Mouse (Mus musculus) adrenal gland (tissue): ENCODE measurements around the gene Dtx2.

Source experiments
- intact Hi-C: fragments of 180-260 bp; cut with DNase I; formaldehyde crosslinking; loops from one replicate; pipeline ENCODE4 v1.15.1; 2025
- long read RNA-seq, 2 experiments: library from polyadenylated mRNA; unstranded; transcript quantifications; one replicate each; pipeline ENCODE4 v2.0.0; 2020; ENCODE audit warnings: borderline replicate concordance in 1 of 2; ENCODE audit not compliant: insufficient replicate concordance in 1 of 2

Dtx2 gene
- long read RNA-seq, experiment 1, transcript Dtx2-202 (11 exons, 2,650 nt): major isoform, 6 of 12 reads
- long read RNA-seq, experiment 1, partial matches to known transcripts: 3 of 12 reads
- long read RNA-seq, experiment 1, other reads (novel, unspliced or antisense): 2 of 12 reads
- long read RNA-seq, experiment 2, partial matches to known transcripts: 2 of 4 reads
- long read RNA-seq, experiment 2, other reads (novel, unspliced or antisense): 0 of 4 reads

DNA sequence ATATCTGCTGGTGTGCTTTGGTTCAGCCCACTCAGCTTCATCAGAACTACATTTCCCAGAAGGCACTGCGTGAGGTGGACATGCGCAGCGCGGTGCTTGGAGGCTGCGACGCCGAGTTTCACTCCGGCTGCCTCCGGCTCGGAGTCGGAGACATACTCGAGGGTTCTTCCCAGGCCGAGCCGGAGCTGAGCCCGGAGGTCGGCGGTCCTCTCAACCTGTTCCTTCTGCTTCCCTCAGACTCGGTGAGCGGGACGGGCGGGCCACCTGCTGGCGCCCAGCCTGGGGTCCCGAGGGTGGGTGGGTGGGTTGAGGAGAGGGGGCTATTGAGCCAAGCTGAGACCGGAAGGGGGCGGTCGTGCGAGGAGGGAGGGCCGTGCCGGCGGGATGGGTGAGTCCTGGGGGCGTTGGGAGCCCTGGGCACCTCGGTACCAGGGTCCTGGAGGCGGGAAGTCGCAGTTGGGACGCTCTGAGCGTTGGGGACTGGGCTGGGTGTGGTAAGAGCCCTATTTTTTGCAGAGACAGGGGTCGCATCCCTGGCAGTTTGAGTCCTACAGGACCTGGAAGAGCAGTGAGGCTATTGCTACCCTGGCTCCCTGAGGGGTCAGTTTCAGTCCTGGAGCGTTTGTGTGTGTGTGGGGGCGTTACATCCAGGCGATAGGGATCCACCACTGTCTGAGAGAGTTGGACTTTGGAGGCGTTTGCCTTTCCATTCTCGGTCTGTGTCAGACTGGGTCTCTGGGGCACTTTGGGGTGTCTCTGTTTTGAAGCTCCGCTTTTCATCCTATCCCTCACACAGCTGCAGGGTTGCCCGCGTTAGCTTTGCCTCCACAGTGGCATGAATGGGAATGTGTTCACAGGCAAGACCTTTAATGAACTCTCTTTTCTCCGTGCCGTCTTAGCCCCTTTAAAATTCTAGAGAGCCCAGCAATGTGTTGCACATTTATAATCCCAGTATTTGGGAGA, at the start of gene Dtx2:
Gene Dtx2 (plus strand): TSS at position 76 of the 963 bp plus-strand sequence.
- intact Hi-C loops: no loop called here

DNA sequence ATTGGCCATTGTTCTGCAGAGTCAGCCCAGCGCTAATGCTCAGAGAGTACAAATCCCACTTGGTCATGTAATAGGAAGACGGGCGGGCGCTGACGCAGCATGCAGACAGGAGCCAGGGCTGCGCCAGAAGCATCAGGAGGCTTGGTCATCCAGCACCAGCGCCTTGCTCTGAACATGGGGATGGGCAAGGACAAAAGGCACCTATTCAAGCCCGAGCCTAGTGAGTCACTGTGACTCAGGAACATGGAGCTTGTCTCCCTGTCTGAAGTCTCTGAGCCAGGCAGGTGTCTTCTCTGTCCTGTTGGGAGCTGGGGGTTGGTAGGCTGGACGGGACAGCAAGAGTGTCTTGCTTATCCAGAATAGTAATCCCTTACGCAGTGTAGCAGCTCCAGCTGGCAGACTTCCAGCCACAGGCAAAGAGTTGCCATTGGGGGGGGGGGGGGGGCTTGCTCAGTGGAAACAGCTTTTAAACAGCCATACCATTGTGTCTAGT, 48.6 kb upstream of the Dtx2 start:
- intact Hi-C loops: no loop called here

DNA sequence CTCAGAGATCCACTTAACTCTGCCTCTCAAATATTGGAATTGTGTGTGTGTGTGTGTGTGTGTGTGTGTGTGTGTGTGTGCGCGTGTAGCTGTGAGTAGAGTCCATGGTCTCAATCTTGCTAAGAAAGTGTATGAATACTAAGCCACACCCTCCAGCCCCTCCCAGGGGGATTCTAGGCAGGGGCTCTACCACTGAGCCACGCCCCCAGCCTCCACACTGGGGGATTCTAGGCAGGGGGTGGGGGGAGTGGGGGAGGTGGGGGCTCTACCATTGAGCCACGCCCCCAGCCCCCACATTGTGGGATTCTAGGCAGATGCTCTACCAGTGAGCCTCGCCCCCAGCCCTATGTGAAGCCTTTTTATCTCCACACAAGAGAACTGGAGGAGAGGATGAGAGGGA, 48.0 kb upstream of the Dtx2 start:
- intact Hi-C loops: no loop called here

DNA sequence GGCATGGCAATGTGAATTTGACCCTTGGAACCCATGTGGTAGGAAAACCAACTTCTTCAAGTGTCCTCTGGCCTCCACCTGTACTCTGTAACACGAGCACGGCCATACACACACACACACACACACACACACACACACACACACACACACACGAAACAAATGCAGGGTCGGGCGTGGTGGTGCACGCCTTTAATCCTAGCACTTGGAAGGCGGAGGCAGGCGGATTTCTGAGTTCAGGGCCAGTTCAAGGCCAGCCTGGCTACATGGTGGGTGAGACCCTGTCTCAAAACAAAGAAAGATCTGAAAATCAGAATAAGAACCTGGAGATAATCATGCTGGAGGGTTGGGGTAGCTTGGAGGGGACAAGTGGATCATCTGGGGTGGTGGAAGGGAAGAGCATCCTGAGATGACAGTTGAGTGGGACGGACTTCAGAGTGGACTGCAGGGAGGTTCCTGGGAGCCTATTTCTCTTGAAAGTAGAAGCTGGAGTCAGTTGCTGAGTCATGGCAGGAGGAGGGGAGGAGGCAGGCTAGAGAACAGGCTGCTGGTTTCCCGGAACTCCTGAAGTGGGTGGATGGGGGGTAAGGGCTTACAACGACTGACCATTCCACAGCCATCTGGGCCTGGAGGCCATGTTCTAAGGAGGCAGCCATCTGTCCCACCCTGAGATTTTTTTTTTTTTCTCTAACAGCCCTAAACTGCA, 43.7 kb upstream of the Dtx2 start:
- intact Hi-C loops: no loop called here

DNA sequence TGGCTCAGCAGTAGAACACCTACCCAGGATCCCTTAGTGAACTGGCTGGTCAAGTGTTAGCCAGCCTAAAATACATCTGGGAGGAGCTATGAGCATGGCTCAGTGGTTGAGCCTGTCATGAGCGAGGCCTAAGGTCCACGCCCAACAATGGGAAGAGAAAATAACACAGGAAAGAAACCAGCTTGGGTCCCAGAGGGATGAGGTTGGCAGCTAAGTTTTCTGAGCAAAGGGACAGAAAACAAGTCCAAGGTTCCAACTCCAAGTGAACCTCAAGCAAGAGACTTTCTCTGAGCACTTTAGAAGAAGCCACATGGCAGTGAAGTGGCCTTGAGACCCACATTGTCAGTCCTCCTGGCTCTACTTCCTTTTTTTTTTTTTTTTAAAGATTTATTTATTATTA, 42.9 kb upstream of the Dtx2 start:
- intact Hi-C loops: no loop called here

DNA sequence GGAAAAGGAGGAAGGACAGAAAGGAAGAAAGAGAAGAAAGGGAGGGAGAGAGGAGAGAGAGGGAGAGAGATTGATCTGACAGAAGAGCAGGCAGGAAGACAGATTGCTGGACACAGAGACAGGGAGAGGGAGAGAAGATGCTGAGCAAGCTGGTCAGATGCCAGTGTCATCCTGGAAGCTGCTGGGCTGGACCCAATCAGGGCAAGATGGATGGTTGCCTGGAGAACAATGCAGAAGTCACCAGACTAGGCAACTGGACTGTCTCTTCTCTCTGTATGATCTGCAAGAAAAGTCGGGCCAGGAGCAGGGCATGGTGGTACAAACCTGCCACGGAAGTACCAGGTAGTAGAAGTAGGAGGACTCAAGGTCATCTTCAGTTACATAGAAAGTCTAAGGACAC, 41.8 kb upstream of the Dtx2 start:
- intact Hi-C loops: no loop called here

DNA sequence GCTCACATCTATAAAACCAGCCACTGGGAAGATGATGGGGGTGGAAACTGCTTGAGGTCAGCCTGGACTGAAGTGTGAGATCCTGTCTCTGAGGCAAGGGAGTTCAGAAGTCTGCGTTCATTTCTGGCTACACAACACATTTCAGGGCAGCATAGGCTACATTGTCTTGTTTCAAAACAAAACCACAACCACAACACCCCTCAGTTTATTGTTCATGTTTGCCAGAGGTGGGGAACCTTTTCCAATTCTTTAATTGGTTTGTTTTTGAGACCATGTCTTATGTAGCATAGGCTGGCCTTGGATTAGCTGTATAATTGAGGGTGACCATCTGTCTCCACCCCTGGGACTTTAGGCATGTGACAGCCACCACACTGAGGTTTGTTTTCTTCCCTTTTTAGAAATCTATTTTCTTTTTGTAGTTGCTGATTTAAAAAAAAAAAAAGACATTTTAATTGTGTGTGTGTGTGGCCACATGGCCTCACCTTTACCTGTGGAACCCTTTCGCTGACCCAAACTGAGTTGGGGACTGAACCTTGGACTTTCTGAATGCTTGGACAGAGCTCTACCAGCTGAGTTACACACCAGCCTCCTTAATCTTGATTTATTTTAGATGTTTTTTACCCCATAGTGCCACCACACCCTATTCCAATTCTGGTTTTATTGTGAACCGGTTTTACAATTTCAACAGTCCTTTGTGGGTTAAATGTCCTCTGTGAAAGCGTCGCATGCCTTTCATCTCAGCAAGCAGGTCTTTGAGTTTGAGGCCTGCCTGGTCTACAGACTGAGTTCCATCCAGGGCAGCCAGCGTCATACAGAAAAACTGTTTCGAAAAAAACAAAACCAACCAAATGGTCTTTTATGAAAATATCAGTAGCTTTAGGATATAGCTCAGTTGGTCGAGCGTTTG, 38.0 kb upstream of the Dtx2 start:
- intact Hi-C loops: no loop called here

DNA sequence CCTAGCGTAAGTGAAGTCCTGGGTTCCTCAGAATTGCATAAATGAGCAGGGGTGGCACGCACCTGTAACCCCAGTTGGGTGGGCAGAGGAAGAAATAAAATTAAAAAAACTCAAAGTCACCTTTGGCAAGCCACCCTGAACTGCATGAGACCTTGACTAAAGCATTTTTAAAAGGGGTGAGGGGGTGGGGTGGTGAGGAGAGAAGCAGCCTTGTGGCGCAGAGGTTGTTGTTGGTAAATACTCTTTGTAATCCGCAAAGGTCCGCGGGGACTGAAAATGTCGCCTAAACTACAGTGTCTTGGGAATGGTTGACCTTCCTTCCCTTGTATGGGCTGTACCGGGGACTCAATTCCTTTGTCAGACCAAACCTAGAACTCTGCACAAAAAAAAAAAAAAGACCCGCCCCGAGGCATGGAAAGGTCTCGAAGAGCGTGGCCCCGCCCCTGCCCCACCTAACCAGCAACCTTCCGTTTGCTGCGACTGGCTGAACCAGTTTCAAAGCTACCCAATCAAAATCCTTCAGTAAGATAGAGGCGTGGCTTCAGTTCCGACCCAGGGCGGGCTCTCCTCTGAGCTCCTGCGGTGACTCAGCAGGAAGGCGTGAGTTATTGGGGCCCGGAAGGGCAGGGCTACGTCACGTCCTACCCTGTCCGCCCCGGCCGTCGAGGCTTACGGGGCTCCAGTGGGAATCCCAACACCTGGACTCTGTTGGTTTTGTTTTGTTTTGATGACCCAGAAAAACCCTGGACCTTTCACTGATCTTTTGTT, 37.2 kb upstream of the Dtx2 start:
- intact Hi-C loops: no loop called here

DNA sequence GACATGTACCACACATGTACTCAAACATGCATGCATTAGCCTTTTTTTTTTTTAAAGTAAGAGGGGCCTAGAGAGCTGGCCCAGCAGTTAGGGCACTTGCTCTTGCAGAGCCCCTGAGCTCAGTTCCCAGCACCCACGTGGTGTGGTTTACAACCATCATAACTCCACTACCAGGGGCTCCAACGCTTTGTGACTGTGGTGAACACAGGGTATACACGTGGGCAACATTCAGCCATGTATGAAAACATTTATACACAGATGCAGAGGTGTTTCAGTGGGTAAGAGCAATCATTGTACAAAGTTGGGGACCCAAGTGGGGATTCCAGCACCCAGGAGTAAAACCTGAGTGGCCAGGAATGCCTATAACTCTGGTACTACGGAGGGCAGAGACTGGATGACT, 36.2 kb upstream of the Dtx2 start:
- intact Hi-C loops: no loop called here

DNA sequence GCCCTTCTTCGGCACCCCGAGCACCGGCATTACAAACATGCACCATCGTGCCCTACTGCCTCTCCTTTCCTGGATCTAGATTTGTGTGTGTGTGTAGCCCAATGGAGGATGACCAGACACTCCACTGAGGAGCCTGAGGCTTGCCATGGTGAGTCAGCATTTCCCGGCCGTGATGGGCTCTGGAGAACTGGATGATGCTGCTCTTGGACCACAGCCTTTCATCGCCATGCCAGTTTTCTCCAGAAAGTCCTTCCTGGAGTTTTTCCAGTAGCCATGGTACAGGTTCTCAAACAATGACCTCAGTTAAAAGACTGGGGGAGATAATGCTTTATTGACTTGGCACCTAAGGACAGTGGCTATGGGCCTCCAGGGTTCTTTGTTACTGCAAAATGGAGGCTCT, 34.7 kb upstream of the Dtx2 start:
- intact Hi-C loops: no loop called here

DNA sequence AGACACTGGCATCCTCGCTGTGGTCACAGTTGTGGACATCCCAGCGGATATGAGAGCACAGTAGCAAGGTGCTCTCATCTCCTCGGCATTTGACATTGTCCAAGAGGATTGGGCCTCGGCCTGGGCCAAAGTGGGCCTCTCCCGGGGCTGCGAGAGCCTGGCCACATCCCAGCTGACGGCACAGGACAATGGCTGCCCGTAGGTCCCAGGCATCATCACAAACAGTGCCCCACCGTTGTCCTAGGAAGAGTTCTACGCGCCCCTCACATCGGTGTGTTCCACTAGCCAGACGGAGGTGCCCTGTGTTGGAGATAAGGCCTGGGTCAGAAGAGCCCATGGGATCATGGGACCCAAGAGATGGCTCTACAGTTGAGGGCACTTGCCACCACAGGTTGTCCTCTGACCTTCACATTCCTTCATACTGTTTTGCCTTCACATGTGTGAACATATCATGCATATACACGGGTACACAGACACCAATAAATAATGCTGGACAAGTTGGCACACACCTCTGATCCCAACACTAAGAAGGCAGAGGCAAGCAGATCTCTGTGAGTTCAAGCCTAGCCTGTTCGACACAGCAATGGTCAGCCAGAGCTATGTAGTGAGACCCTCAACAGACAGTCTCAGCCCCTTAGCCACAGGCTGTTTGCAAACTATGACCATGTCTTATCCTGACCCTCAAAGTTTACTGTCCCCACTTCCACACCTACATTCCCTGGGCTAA, 33.5 kb upstream of the Dtx2 start:
- intact Hi-C loops: no loop called here

DNA sequence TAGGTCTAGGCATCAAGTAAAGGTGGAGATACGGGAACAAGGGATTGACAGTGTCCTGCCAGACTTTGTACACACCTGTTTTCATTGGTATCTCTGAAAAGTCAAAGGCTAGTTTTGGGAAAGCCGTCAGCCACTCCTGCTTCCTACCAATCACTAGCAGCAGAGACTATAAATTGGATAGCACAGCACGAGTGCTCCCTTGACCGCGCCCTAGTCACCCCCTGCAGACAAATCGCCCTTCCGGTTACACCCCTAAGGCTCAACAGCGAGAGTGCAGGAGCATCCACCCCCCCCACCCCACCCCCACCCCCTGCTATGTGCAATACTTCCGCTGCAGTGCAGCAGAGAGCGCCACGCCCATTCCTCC, 32.5 kb upstream of the Dtx2 start:
- intact Hi-C loops: no loop called here

DNA sequence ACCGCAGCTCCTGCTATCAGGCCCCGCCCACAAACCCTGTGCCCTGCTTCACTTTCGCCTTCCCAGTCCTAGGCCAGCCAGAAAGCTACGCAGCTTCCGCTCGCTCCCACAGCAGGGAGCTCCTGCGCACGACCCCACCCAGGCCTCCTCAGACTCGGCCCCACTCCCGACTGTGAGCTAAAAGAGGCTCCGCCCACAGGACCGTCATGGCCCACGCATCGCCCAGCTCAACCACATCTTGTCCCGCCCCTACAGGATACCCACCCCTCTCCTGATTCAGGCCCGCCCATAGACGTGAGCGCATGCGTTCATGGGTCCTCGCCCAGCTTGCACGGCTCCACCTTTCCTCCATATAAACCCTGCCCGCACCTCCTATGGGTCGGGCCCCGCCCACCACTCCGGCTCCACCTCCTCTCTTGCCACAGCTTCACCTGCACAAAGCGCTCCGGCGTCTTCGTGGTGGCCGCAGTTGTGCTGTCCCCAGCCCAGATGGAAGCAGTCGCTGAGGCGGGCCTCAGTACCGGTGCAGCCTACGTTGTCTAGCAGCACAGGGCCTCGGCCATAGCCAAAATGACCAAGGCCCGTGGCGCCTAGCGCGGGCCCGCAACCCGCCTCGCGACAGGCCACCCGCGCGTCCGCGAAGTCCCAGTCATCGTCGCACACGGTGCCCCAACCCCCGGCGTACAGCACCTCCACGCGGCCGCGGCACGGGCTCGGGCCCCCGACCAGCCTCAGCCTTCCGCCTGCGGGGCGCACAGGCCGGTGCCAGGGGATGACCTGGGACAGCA, 31.9 kb upstream of the Dtx2 start:
- intact Hi-C loops: no loop called here

DNA sequence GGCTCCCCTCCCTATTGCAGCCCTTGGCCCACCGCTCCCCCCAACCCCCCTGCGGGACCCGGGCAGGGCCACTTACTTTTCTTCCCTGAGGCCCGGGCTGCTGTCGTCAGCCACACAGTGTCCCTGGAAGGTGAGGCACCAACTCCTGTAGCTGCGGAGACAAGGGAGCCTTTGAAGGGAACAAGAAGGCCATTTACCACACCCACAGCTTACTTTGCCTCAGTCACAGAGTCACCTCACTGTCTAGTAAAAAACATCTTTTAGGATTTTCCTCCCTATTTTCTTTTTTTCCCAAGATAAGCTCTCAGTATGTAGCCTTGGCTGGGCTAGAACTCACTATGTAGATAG, 31.3 kb upstream of the Dtx2 start:
- intact Hi-C loops: no loop called here

DNA sequence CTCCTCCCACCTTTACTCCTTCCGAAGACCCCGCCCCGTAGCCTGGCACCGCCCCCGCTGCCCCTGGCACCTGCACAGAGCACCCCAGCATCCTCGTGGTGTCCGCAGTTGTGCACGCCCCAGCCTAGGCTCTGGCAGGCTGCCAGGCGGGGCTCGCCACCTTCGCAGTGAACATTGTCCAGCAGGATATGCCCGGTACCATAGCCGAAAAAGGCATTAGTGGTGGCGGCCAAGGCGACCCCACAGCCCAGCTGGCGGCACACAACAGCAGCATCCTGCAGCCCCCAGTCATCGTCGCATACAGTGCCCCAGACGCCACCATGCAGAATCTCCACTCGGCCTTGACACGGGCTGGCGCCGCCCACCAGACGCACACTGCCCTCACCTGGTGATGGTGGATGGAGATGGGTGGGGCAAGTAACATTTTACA, 29.1 kb upstream of the Dtx2 start:
- intact Hi-C loops: loop anchor here (5.0 kb wide), 1 partner anchor 63 kb away; no protein-coding TSS in a partner anchor

DNA sequence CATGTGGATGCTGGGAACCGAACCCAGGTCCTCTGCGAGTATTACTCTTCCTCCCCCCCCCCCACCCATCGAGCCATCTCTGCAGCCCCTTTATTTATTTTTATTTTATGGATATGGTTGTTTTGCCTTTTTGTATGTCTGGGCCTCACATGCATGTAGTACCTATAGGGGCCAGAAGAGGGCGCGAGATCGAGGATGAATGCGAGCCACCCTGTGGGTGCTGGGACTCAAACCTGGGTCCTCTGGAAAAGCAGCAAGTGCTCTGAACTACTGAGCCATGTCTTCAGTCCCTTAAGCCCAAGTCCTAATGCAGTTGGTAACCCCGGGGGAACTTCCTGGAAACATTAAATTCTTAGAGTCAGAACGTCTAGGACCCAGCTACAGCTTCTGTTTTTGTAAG, 27.7 kb upstream of the Dtx2 start:
- intact Hi-C loops: loop anchor here (5.0 kb wide), 1 partner anchor 65 kb away; no protein-coding TSS in a partner anchor

DNA sequence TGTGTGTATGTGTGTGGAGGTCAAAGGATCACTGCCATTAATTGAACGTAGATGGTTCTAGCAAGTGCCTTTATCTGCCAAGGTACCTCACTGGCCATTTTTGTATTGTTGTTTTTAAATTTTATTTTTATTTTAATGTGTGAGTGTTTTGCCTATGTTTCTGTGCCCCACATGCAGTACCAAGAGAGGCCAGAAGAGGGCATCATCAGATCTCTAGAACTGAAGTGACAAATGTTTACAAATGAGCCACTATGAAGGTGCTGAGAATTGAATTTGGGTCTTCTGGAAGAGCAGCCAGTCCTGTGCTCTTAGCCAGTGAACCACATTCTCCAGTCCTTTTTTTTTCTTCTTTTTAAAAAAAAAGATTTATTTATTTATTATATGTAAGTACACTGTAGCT, 25.8 kb upstream of the Dtx2 start:
- intact Hi-C loops: loop anchor here (5.0 kb wide), 1 partner anchor 66 kb away; no protein-coding TSS in a partner anchor

DNA sequence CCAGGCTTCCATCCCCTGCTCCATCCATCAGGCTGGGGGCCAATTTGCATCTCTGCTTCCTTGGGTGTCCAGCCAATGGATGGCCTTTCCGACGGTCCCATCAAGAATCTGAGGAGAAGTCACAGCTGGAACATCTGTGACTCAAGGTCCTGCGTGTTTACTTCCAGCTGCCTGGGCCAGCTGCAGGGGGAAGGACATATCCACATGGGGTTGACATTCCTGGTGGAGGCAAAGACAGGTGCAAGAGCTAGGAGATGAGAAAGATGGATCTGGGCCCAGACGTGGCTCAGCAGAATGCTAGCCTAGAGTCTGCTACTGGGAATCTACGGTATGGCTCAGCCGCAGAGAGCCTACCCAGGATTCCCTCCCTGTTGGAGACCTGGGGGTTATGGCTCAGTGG, 24.4 kb upstream of the Dtx2 start:
- intact Hi-C loops: no loop called here

DNA sequence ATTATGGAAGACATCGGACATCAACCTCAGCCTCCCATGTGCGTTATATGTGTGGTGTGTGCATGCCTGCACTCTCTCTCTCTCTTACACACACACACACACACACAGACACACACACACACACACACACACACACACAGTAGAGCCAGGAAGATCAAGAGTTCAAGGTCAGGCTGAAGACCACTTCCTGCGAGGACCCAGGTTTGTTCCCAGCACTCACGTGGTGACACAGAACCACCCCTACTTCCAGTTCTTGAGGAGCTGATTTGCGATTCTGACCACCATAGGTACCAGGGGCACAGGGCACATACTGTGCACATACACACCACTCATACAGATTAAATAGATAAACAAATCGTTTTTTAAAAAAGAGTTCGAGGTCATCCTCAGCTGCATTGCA, 22.7 kb upstream of the Dtx2 start:
- intact Hi-C loops: no loop called here
